In the genomic region with DNA sequence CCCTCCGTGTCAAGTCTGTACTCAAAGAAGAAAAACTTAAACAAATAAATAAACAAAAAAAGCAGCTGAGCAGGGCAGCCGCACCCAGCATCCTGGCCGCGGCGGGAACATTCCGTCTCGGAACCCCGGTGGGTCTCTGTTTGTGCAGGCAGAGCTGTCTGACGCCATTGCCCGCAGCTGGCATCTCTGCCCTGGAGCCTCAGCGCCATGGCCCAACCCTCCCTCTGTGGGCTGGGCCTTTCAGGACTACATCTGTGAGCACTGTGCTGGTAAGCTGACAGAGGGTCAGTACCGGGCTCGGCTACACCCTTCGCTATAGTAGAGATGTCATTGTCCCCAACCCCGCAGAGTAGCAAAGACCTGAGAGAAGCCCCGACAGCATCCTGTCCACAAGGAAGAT, we compare ENCODE assay signal across 9 mouse cellular contexts. TPM values are rescaled to one million over a fixed set of nuclear protein-coding genes. Genes with fewer than 3 reads are reported as not detected.
A peak's percentile ranks its signal among the peaks of the same experiment; 100 is the strongest.
DNase-seq lines count a peak whose midpoint lies in the region; ATAC-seq lines count a peak whose summit lies in the region.
"Had no signal": no experiment of that assay in that cellular context is flagged by ENCODE, and none has a peak within 500 bp of the region (broad histone marks: within the 10 kb centered on the region; RNA-seq: fewer than 3 reads in every experiment).

No protein-coding gene starts in this region.

- H3K4me1 ChIP-seq in forebrain, embryonic 16.5 days (replicated peaks; ENCODE audit: control insufficient read depth, insufficient read depth, low read length) = peaks cover 7% of the 10 kb centered on the region
- H3K4me1 ChIP-seq in forebrain, embryonic 14.5 days (ENCODE audit: control insufficient read depth, insufficient read depth, low read length) = peaks cover 4% of the 10 kb centered on the region; the same call in 1 of the 2 replicates

- DNase-seq in forebrain, embryonic 14.5 days (ENCODE audit: low spot score) = no peak
- DNase-seq in urinary bladder, adult 18-20 months (ENCODE audit: low spot score in 2 of 2) = peak; percentile 65 to 70
- DNase-seq in urinary bladder, adult 2 months (ENCODE audit: low spot score) = no peak
- peak; percentile 67 for DNase-seq in lung, postnatal 14 days
- DNase-seq in spleen, postnatal 10 days (ENCODE audit: low spot score in 2 of 2) = no peak
- DNase-seq in cerebellum, postnatal 10 days = no peak

- no peak overlapping the region for H3K4me3 ChIP-seq in forebrain, embryonic 16.5 days (replicated peaks; ENCODE audit: low read length)
- no peak overlapping the region for H3K4me3 ChIP-seq in forebrain, embryonic 14.5 days (ENCODE audit: low read depth, low read length)
- H3K4me3 ChIP-seq: intestine, embryonic 15.5 days had no signal

- 0 out of 2 replicates have a peak, but pooled peaks have one; percentile 15 for ATAC-seq in forebrain, embryonic 16.5 days
- ATAC-seq in forebrain, embryonic 14.5 days = no peak
- no peak for ATAC-seq in megakaryocyte, adult 5-6 weeks (ENCODE audit: poor library complexity, severe bottlenecking)
- ATAC-seq: intestine, embryonic 15.5 days had no signal

- no peaks in the 10 kb centered on the region for H3K36me3 ChIP-seq in forebrain, embryonic 16.5 days (ENCODE audit: control insufficient read depth, insufficient read depth)
- no peaks in the 10 kb centered on the region for H3K36me3 ChIP-seq in forebrain, embryonic 14.5 days (ENCODE audit: control insufficient read depth, insufficient read depth, low read length)
- H3K36me3 ChIP-seq: intestine, embryonic 15.5 days had no signal

- no peaks in the 10 kb centered on the region for H3K9me3 ChIP-seq in forebrain, embryonic 16.5 days (ENCODE audit: control insufficient read depth, low read length)
- no peaks in the 10 kb centered on the region for H3K9me3 ChIP-seq in forebrain, embryonic 14.5 days (replicated peaks; ENCODE audit: control insufficient read depth, low read length)
- H3K9me3 ChIP-seq: intestine, embryonic 15.5 days had no signal

- H3K9ac ChIP-seq in forebrain, embryonic 16.5 days (replicated peaks; ENCODE audit: low read depth, low read length) = no peak overlapping the region
- H3K9ac ChIP-seq in forebrain, embryonic 14.5 days (ENCODE audit: low read length) = no peak overlapping the region

- H3K27me3 ChIP-seq in forebrain, embryonic 16.5 days (replicated peaks; ENCODE audit: control insufficient read depth, insufficient read depth, low read length) = no peaks in the 10 kb centered on the region
- H3K27me3 ChIP-seq in forebrain, embryonic 14.5 days (replicated peaks; ENCODE audit: control insufficient read depth, insufficient read depth, low read length) = no peaks in the 10 kb centered on the region
- H3K27me3 ChIP-seq: intestine, embryonic 15.5 days had no signal

- no peak overlapping the region for H3K4me2 ChIP-seq in forebrain, embryonic 16.5 days (ENCODE audit: low read length)
- no peak overlapping the region for H3K4me2 ChIP-seq in forebrain, embryonic 14.5 days (ENCODE audit: low read length)
- H3K4me2 ChIP-seq: intestine, embryonic 15.5 days had no signal

- 75% methylated on average over 16 of the region's 16 CpGs for WGBS in forebrain, embryonic 16.5 days
- WGBS in forebrain, embryonic 14.5 days = 78% methylated on average over 16 of the region's 16 CpGs

- no peak overlapping the region; the same call in 1 of the 2 replicates for H3K27ac ChIP-seq in forebrain, embryonic 16.5 days (ENCODE audit: low read length)
- no peak overlapping the region for H3K27ac ChIP-seq in forebrain, embryonic 14.5 days (ENCODE audit: low read depth, low read length)
- H3K27ac ChIP-seq: intestine, embryonic 15.5 days had no signal

RNA-seq across cellular contexts. Expression of gene Sik1, which starts 56.8 kb away (rescaled TPM):
- polyA plus RNA-seq in forebrain, embryonic 16.5 days (2015; fragmentation: Nextera tagmentation; extraction: Ambion mirVana) = 19.9 and 20.1 TPM in 2 replicates
- 12.2 and 14.7 TPM in 2 replicates for polyA plus RNA-seq in forebrain, embryonic 14.5 days (2014; fragmentation: Nextera tagmentation; extraction: Ambion mirVana)
- polyA plus RNA-seq in urinary bladder, adult 2 months (2012; rRNA removed) = 32.3 and 34.9 TPM in 2 replicates
- 29.9 and 37.6 TPM in 2 replicates for total RNA-seq in megakaryocyte, adult 5-6 weeks (2015)
- total RNA-seq in megakaryocyte, adult 5-6 weeks (2017) = 30.6 and 31.2 TPM in 2 replicates

Comparison
In these comparisons a context has a peak if more than half of its experiments do, and no peak if none do; other contexts are left out.
1. DNase-seq: peak in urinary bladder, adult 18-20 months (2 of 2) and lung, postnatal 14 days (single experiment); none in forebrain, embryonic 14.5 days (single experiment), urinary bladder, adult 2 months (single experiment), spleen, postnatal 10 days (0 of 2) and cerebellum, postnatal 10 days (0 of 2).